Mouse (Mus musculus) macrophage (primary cell): Measurements from ENCODE around the gene Megf6. TPM values are rescaled to one million over a fixed set of nuclear protein-coding genes. Genes with fewer than 3 reads are reported as not detected.

Source experiments
- H3K27ac ChIP-seq: fragments of 350-480 bp; formaldehyde crosslinking; 2 replicates; pipeline ENCODE4 v1.9.0; 2021
- H3K36me3 ChIP-seq: fragments of 350-480 bp; formaldehyde crosslinking; 2 replicates; pipeline ENCODE4 v1.9.0; 2021; ENCODE audit errors: inconsistent target
- H3K4me3 ChIP-seq: fragments of 350-480 bp; formaldehyde crosslinking; 2 replicates; pipeline ENCODE4 v1.9.0; 2021; ENCODE audit errors: inconsistent target
- H3K79me2 ChIP-seq: fragments of 350-480 bp; formaldehyde crosslinking; 2 replicates; pipeline ENCODE4 v1.9.0; 2021; ENCODE audit errors: inconsistent target
- WGBS: methylation state at CpG from one replicate; pipeline ENCODE4 v1.1.7; 2026; ENCODE audit warnings: inconsistent platforms; ENCODE audit not compliant: missing documents; 5-methylcytosine and 5-hydroxymethylcytosine counted together
- polyA plus RNA-seq: library from polyadenylated mRNA; stranded (reverse); fragments of 250-400 nt; gene quantifications from 3 replicates; pipeline ENCODE4 v1.2.4, GENCODE M21; 2018; ENCODE audit warnings: inconsistent platforms
- total RNA-seq, 78 experiments: library from RNA; depleted of rRNA; stranded (reverse); fragments of 250-400 nt; gene quantifications; 1 replicate in 9 of 78; 2 replicates in 24 of 78; 3 replicates in 43 of 78; 4 replicates in 2 of 78; pipeline ENCODE4 v1.2.4; 2018; ENCODE audit warnings: inconsistent platforms in 56 of 78

Gene Megf6
- 1 to 10 TPM in 2 of 26 experiments, under 1 TPM in 6, not detected in 18; 0.13 to 5.4 (median 0.77) TPM for total RNA-seq (2018; cell fraction: chromatin; rRNA removed)
- total RNA-seq (2018; cell fraction: cytosol; rRNA removed) = not detected
- total RNA-seq (2018; cell fraction: nucleus; rRNA removed) = 1 to 10 TPM in 1 of 26 experiments, not detected in 25; 1.1 TPM
- polyA plus RNA-seq = not detected in 3 replicates

- WGBS = under 1% methylated on average over 60 of the region's 61 CpGs
- Histone ChIP-seq H3K79me2 (no peaks in the 10 kb centered on the region), H3K4me3 (no peak within 1 kb of the TSS), H3K27ac (no peak within 1 kb of the TSS), H3K36me3 (no peaks in the 10 kb centered on the region)
Observed at GRCm38 (mm10) chr4:154170506-154171150, at the start of gene Megf6. Megf6 (plus strand) TSS chr4:154170730.

DNA sequence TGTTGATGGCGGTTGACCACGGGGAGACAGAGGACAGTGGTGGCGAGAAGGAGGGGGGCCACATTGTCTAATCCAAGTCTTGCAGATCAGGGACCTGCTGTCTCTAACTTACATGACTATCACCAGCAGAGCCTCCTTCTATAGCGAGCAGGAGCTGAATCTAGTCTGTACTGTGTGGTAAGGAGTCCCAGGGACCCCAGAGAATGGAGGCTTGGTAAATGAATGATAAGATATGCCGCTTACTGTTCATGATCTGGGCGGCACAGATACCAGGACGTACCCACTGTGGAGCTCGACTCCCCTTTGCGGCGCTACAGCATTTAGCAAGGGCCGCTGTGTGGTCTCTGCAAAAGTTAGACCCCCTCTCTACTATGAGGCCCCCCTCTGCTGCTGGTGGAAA, 48.7 kb upstream of the Megf6 start:
- H3K4me3 ChIP-seq = no peak overlapping the region
- 83% methylated on average over 11 of the region's 11 CpGs for WGBS
- no peak overlapping the region for H3K27ac ChIP-seq

GRCm38 (mm10) chr4:154122374-154122773, 48.2 kb upstream of the Megf6 start:
- no peak overlapping the region for H3K4me3 ChIP-seq
- H3K27ac ChIP-seq = no peak overlapping the region
- no peaks in the 10 kb centered on the region for H3K79me2 ChIP-seq
- no peaks in the 10 kb centered on the region for H3K36me3 ChIP-seq
- WGBS = 64% methylated on average over 6 of the region's 7 CpGs

More for the DNA sequence above, 48.7 kb upstream of the Megf6 start:
- Histone ChIP-seq H3K36me3 (no peaks in the 10 kb centered on the region), H3K79me2 (no peaks in the 10 kb centered on the region)

DNA sequence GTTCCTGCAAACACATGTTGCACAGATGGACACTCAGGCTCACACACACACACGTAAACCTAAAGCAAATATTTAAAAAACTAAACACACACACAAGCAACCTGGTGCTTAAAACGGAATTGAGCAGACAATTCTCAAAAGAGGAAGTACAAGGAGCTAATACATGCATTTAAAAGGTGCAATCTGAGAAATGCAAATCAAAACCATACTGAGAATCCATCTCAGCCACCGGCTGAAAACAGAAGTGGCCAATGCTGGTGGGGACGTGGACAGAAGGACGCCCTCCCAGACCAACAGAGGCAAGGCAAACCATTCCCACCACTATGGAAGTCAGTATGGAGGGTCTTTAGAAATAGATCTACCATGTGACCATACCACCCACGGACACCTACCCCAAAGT, 47.0 kb upstream of the Megf6 start:
- H3K36me3 ChIP-seq = no peaks in the 10 kb centered on the region
- H3K4me3 ChIP-seq = no peak overlapping the region
- no peaks in the 10 kb centered on the region for H3K79me2 ChIP-seq
- H3K27ac ChIP-seq = no peak overlapping the region
- WGBS = 32% methylated on average over 5 of the region's 6 CpGs

DNA sequence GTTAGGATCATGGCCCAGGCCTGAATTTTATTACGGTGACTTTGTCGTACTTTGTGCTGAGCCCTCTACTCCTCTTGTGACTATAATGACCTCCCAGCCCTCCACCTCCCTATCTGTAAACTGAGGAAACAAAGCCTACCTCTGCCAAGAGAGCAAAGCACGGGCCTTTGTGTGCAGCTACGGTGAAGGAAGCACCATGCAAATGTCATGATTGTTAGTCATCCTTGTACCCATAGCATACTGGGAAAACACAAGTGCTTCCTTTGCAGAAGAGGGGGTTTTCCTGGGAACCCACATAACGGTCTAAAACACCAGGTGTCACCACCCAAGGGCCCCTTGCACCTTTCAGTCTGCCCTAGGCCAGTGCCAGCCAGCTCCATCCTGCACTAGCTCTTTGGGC, 45.3 kb upstream of the Megf6 start:
- H3K79me2 ChIP-seq = no peaks in the 10 kb centered on the region
- no peaks in the 10 kb centered on the region for H3K36me3 ChIP-seq
- no peak overlapping the region for H3K4me3 ChIP-seq
- 64% methylated on average over 5 of the region's 5 CpGs for WGBS
- no peak overlapping the region for H3K27ac ChIP-seq

GRCm38 (mm10) chr4:154127273-154127672, 43.3 kb upstream of the Megf6 start:
- no peak overlapping the region for H3K4me3 ChIP-seq
- H3K79me2 ChIP-seq = no peaks in the 10 kb centered on the region
- H3K36me3 ChIP-seq = no peaks in the 10 kb centered on the region
- WGBS = 82% methylated on average over 3 of the region's 3 CpGs
- no peak overlapping the region for H3K27ac ChIP-seq

GRCm38 (mm10) chr4:154129950-154130349, 40.6 kb upstream of the Megf6 start:
- Histone ChIP-seq H3K27ac (no peak overlapping the region), H3K79me2 (no peaks in the 10 kb centered on the region), H3K4me3 (no peak overlapping the region), H3K36me3 (no peaks in the 10 kb centered on the region)

DNA sequence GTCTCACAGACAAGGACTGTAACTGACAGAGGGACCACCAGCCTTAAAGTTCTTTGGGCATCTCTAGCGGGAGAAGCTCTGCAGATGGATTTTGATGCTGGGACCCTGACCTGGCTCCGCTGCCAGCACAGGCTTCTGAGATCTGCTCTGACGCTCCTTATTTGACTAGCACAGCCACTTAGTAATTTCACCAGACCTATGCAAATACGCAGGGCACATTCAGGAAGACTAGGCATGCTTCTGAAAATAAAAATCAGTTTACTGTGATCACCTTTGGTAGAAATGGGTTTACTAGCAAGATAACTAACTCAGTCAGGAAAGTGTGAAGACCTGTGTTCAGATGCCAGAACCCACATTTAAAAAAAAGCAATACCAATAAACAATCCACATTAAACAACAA, 38.6 kb upstream of the Megf6 start:
- WGBS = 86% methylated on average over 4 of the region's 4 CpGs
- H3K4me3 ChIP-seq = no peak overlapping the region
- H3K79me2 ChIP-seq = no peaks in the 10 kb centered on the region
- H3K27ac ChIP-seq = no peak overlapping the region
- no peaks in the 10 kb centered on the region for H3K36me3 ChIP-seq

DNA sequence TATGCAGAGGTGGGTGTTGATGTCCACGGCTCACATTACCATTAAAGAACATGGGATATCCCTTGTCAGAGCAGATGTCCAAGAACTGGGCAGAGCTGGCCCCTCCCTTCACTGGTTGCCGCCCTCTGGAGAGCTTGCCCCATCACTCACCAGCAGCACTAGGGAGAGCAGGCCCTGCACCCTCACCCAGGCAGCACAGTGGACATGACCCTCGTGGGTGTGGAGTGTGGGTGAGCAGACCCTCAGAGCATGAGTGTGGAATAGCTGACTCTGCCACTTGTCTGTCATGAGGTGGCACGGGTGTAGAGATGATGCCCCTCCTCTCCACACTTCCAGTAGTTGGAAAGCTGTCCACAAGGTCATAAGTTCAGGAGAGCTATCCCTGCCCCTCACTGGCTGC, 35.7 kb upstream of the Megf6 start:
- H3K79me2 ChIP-seq = no peaks in the 10 kb centered on the region
- H3K27ac ChIP-seq = no peak overlapping the region
- no peaks in the 10 kb centered on the region for H3K36me3 ChIP-seq
- no peak overlapping the region for H3K4me3 ChIP-seq
- 57% methylated on average over 4 of the region's 4 CpGs for WGBS

DNA sequence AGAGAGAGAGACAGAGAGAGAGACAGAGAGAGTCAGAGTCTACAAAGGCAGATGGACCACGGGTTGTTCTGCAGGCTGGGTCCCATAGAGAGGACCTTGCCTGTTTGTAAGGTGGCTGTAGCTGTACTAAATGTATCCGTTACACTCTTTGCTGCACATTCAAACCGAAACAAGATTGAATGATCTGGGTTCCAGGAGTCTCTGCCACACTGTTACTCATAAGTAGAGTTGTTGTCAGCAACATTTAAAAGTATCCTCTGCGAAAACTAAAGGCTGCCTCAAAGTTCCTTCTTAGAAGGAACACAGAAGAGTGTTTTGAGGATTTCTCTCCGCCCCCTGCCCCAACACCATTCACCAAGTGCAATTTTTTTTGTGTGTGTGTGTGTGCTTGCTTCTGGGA, 33.4 kb upstream of the Megf6 start:
- Histone ChIP-seq H3K27ac (no peak overlapping the region), H3K36me3 (no peaks in the 10 kb centered on the region), H3K79me2 (no peaks in the 10 kb centered on the region), H3K4me3 (no peak overlapping the region)
- 56% methylated on average over 5 of the region's 5 CpGs for WGBS

GRCm38 (mm10) chr4:154139671-154140181, 30.8 kb upstream of the Megf6 start:
- WGBS = under 1% methylated on average over 23 of the region's 59 CpGs
- Histone ChIP-seq H3K27ac (no peak overlapping the region), H3K36me3 (no peaks in the 10 kb centered on the region), H3K4me3 (no peak overlapping the region), H3K79me2 (peaks cover 18% of the 10 kb centered on the region; the same call in 1 of the 2 replicates)

GRCm38 (mm10) chr4:154140182-154140212, 30.5 kb upstream of the Megf6 start, which contains the start of gene Trp73:
Trp73 (minus strand) TSS chr4:154140208.
- H3K36me3 ChIP-seq = no peaks in the 10 kb centered on the region
- no peak within 1 kb of the TSS for H3K27ac ChIP-seq
- H3K4me3 ChIP-seq = no peak within 1 kb of the TSS
- 0% methylated on average over 4 of the region's 4 CpGs for WGBS
- peaks cover 18% of the 10 kb centered on the region; the same call in 1 of the 2 replicates for H3K79me2 ChIP-seq

DNA sequence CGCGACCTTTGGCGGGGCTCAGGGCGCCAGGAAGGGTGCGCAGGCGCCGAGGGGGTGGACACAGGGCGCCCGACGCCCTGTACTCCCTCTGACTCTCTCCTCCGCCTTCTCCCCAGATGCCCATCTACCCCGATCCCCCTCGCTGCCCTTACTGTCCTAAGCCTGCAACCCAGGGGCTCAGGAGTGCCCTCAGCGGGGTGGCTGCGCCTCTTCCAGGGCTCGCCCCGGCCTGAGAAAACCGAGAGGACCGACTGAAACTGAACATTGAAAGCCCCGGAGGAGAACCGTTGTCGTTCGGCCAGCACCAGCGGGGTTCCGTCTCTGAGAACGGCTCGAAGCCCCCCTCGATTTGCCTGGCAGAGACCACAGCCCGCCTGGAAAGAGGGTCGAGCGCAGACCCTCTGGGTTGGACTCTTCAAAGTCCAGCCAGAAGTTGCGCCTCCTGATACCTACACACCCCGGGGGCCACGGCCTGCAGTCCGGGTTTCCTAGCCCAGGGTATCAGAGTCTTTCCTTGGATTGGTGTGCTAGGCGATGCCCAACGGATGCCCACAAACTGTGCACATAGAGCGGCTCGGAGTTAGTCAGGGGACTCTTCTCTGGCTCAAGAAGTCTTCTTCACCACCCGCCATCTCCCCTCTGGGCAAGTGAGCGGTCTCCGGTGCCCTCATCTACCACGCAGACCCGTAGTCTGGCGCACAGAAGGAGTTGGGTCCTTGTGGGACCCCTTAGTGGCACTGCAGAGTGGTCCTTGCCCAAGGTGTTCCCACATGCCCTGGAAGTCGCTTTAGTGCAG, 30.1 kb upstream of the Megf6 start:
- WGBS = 3% methylated on average over 46 of the region's 46 CpGs
- peaks cover 18% of the 10 kb centered on the region; the same call in 1 of the 2 replicates for H3K79me2 ChIP-seq
- H3K27ac ChIP-seq = no peak overlapping the region
- H3K4me3 ChIP-seq = no peak overlapping the region
- H3K36me3 ChIP-seq = no peaks in the 10 kb centered on the region

DNA sequence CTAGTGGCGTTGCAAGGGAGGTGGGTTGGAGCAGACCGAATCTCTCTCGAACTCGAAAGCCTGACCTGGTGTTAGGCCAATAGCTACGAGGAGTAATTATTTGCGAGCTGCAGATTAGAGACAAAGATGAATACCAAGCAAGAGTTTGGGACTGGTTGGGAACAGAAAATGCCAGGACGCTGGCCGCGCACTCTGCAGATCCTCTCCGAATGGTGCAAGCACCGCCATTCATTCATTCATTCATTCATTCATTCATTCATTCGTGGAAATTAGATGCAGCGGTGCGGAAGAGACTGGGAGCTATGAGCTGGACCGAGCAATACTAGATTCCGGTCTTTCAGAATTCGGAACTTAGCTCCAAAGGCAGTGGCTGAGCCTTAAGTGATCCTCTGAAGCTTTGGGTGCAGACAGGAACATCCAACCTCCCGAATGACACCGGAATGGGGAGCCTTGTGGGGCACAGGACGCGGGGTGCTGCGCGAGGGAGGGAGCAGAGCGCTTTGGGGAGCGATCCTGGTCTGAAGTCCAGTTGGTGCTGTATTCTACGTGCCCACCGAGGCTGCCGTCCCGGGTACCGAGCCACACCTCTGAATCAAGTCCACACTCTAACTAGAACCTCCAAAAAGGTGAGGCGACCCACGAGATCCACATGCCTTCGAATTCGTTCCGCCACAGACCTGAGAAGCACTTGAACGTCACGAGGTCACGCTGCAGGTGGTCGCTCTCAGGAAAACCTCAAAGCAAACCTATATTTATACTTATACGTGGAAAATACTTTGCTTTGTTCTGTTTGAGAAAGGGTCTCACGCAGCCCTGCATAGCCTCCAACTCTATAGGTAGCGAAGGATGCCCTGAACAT, 29.3 kb upstream of the Megf6 start:
- no peak overlapping the region for H3K27ac ChIP-seq
- 4% methylated on average over 42 of the region's 42 CpGs for WGBS

More for the DNA sequence above, 29.3 kb upstream of the Megf6 start:
- peaks cover 18% of the 10 kb centered on the region; the same call in 1 of the 2 replicates for H3K79me2 ChIP-seq
- no peaks in the 10 kb centered on the region for H3K36me3 ChIP-seq
- H3K4me3 ChIP-seq = peak overlapping the region; percentile 71; the same call in 1 of the 2 replicates
